Mouse (Mus musculus): ENCODE data around the gene 4930578G10Rik.
"Not testable (repeated sequence)": the region's sequence is repeated elsewhere in the genome, so short reads cannot be mapped to it uniquely, and the experiment has no call there.

4930578G10Rik gene

GRCm38 (mm10) chr4:42735245-42735644 is at the start of gene 4930578G10Rik:
Gene 4930578G10Rik (plus strand): TSS chr4:42735545.
- not testable (repeated sequence) for DNase-seq (ENCODE audit: low spot score in 2 of 2)

- not testable (repeated sequence) for DNase-seq (ENCODE audit: low spot score in 2 of 2)
Observed at GRCm38 (mm10) chr4:42756477-42756876, 21.1 kb downstream of the 4930578G10Rik start, which contains the start of gene Ccl19. Gene Ccl19 (minus strand): TSS chr4:42756577.

- DNase-seq (ENCODE audit: low spot score in 2 of 2) = not testable (repeated sequence)
Observed at GRCm38 (mm10) chr4:42773893-42774292, 38.5 kb downstream of the 4930578G10Rik start, which contains the start of gene Ccl21a. Gene Ccl21a (minus strand): TSS chr4:42773993.

- not testable (repeated sequence) for DNase-seq (ENCODE audit: low spot score in 2 of 2)
Observed at GRCm38 (mm10) chr4:42853788-42854187, 118.4 kb downstream of the 4930578G10Rik start, which contains the start of gene Fam205a1. Gene Fam205a1 (minus strand): TSS chr4:42853888.

GRCm38 (mm10) chr4:42856671-42857070 is 121.3 kb downstream of the 4930578G10Rik start, which contains the start of gene Gm12394:
Gene Gm12394 (minus strand): TSS chr4:42856771.
- not testable (repeated sequence) for DNase-seq (ENCODE audit: low spot score in 2 of 2)

- DNase-seq (ENCODE audit: low spot score in 2 of 2) = not testable (repeated sequence)
Observed at GRCm38 (mm10) chr4:42860483-42860882, 125.1 kb downstream of the 4930578G10Rik start.

GRCm38 (mm10) chr4:42863487-42863886 is 128.1 kb downstream of the 4930578G10Rik start:
- DNase-seq (ENCODE audit: low spot score in 2 of 2) = not testable (repeated sequence)

GRCm38 (mm10) chr4:42867390-42867789 is 132.0 kb downstream of the 4930578G10Rik start:
- DNase-seq (ENCODE audit: low spot score in 2 of 2) = no peak

GRCm38 (mm10) chr4:42868193-42868592 is 132.8 kb downstream of the 4930578G10Rik start:
- no peak for DNase-seq (ENCODE audit: low spot score in 2 of 2)

GRCm38 (mm10) chr4:42870748-42871147 is 135.4 kb downstream of the 4930578G10Rik start:
- DNase-seq (ENCODE audit: low spot score in 2 of 2) = no peak

GRCm38 (mm10) chr4:42872151-42872550 is 136.8 kb downstream of the 4930578G10Rik start:
- no peak for DNase-seq (ENCODE audit: low spot score in 2 of 2)

- no peak for DNase-seq (ENCODE audit: low spot score in 2 of 2)
Observed at GRCm38 (mm10) chr4:42872746-42873435, 137.5 kb downstream of the 4930578G10Rik start.

- no peak for DNase-seq (ENCODE audit: low spot score in 2 of 2)
Observed at GRCm38 (mm10) chr4:42874134-42874533, 138.8 kb downstream of the 4930578G10Rik start, which contains the start of gene Fam205c. Gene Fam205c (minus strand): TSS chr4:42874234.

GRCm38 (mm10) chr4:42876586-42877291 is 141.4 kb downstream of the 4930578G10Rik start:
- DNase-seq (ENCODE audit: low spot score in 2 of 2) = no peak

GRCm38 (mm10) chr4:42877657-42878056 is 142.3 kb downstream of the 4930578G10Rik start:
- no peak for DNase-seq (ENCODE audit: low spot score in 2 of 2)

GRCm38 (mm10) chr4:42879829-42880676 is 144.7 kb downstream of the 4930578G10Rik start:
- DNase-seq (ENCODE audit: low spot score in 2 of 2) = no peak

GRCm38 (mm10) chr4:42880677-42880948 is 145.3 kb downstream of the 4930578G10Rik start:
- DNase-seq (ENCODE audit: low spot score in 2 of 2) = no peak

GRCm38 (mm10) chr4:42886926-42887325 is 151.6 kb downstream of the 4930578G10Rik start:
- DNase-seq (ENCODE audit: low spot score in 2 of 2) = no peak

GRCm38 (mm10) chr4:42888806-42889205 is 153.5 kb downstream of the 4930578G10Rik start:
- no peak for DNase-seq (ENCODE audit: low spot score in 2 of 2)

GRCm38 (mm10) chr4:42891176-42891575 is 155.8 kb downstream of the 4930578G10Rik start:
- DNase-seq (ENCODE audit: low spot score in 2 of 2) = no peak

- no peak for DNase-seq (ENCODE audit: low spot score in 2 of 2)
Observed at GRCm38 (mm10) chr4:42895118-42895517, 159.8 kb downstream of the 4930578G10Rik start.
